Mouse (Mus musculus): ENCODE measurements around the gene 1700088E04Rik. TPM values are rescaled to one million over a fixed set of nuclear protein-coding genes. Genes with fewer than 3 reads are reported as not detected.

Gene 1700088E04Rik
- not detected in 2 replicates for total RNA-seq (2015; ENCODE audit: low replicate concordance)
- total RNA-seq (2017; ENCODE audit: low replicate concordance): not detected in 2 replicates

DNA sequence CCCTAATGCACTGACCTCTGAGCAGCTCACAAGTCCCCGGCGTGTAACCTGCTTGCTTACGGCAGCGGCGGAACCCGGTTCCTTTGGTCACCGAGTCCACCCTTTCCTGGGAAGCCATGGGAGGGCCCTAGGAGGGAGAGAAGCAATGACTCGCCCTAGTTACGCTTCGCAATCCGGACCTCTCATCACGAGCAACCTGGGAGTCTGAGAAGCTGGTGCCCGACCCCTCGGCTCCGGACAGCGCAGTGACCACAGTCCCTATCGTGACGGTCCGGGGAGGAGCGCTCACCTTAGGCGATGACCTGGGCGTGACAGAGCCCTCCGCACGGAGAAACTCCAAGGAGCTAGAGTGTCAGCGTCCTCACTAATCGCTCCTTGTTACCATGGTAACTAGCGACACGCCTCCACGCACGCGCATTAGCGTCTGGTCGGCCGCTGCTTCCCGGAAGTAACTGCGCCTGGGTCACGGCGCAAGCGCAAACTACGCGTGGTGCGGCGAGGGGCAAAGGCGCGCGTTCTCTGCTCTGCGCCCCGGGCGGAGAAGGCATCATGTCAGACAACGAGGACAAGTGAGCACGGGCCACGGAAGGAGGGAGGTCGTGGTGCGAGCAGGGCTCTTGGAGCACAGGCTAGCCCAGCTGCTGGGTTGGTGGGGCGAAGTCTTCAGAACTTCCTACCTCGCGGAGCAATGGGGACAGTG, at the start of gene 1700088E04Rik, which contains the start of gene Polr2f:
Gene 1700088E04Rik, minus strand, starts transcription at position 388 of the 700 bp plus-strand sequence.
Gene Polr2f, plus strand, starts transcription at position 144 of the 700 bp plus-strand sequence.
- peak; percentile 98 for ATAC-seq (replicated peaks; ENCODE audit: low FRiP score, poor library complexity, severe bottlenecking)

DNA sequence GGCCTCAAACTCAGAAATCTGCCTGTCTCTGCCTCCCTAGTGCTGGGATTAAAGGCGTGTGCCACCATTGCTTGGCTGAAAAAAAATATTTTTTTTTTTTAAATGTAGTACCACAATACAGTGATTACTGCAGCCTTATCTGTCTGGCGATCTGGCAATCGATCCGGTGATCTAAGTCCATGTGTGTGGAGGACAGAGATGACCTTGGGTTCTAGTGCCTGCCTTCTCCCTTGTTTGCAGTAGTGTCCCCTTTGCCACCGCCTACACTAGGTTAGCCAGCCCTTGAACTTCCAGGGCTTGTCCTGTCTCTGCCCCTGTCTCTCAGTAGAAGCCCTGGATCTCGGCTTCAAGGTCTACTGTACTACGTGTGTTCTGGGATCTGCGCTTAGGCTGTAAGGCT, 46.8 kb upstream of the 1700088E04Rik start:
- ATAC-seq (replicated peaks; ENCODE audit: low FRiP score, poor library complexity, severe bottlenecking): no peak

DNA sequence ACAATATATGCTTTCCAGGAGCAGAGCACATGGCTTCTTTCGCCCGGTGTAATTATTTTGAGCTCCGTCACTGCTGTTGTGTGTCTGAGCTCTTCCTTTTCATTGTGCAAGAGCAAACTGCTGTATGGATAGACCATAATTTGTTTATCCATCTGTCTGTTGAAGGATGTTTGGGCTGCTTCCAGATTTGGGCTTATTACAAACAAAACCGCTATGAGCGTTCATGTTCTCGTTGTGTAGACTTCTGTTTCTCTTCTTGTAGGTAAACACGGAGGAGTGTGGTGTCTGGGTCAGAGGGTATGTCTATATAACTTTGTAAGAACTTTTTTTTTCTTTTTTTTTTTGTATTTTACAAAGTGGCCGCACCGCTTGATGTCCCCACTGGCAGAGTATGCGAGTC, 44.2 kb upstream of the 1700088E04Rik start:
- no peak for ATAC-seq (replicated peaks; ENCODE audit: low FRiP score, poor library complexity, severe bottlenecking)

DNA sequence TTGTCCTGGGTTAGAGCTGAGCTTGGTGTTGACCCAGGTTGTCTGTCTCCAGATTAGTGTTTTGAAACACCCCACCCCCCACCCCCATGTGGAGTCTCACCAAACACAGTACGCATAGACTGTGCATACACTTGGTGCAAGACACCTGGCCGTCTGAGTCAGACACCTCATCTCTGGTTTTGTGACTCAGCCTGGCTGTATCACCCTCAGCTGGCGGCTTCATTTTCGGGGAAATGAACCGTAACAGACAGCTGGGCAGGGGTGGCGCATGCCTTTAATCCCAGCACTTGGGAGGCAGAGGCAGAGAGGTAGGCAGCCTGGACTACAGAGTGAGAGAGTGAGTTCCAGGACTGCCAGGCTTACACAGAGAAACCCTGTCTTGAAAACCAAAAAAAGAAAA, 35.9 kb upstream of the 1700088E04Rik start:
- ATAC-seq (replicated peaks; ENCODE audit: low FRiP score, poor library complexity, severe bottlenecking): no peak

DNA sequence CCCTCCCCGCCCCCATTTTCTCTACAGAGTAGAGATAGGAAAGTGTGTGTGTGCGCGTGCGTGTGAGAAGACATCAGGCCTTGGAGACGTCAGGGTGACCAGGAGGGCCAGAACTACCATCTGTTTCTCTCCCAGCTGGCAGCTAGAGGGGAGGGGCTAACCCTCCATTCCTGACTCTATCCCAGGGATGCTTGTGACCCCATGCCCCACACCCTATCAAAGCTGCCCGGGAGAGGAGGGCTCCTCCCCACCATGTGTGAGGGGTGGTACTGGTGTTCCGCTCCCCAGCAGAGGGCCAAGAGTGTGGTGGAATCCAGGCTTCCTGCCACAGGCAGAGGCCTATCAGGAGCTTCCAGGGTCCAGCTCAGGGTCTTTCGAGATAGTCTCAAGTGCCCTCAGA, 25.7 kb upstream of the 1700088E04Rik start:
- no peak for ATAC-seq (replicated peaks; ENCODE audit: low FRiP score, poor library complexity, severe bottlenecking)

DNA sequence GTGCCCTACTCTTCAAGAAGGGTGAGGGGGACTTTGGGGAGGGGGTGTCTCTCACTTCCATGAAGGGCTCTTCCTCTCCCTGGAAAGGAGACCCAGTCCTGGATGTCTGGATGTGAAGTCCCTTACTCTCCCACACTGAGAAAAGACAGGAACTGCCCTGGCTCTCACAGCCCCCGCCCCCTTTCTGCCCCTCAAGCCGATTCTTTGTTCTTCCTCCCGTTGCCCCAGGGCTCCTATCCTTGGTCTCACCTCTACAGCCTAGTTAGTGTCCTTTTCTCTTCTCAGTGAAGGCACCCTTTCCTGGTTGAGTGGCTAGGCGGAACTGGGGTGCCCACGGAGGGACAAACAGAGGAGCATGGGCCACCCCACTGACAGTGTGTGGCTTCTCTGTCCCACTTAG, 24.1 kb upstream of the 1700088E04Rik start, which contains the start of gene Sox10:
Gene Sox10, minus strand, starts transcription at position 101 of the 400 bp plus-strand sequence.
- no peak for ATAC-seq (replicated peaks; ENCODE audit: low FRiP score, poor library complexity, severe bottlenecking)

DNA sequence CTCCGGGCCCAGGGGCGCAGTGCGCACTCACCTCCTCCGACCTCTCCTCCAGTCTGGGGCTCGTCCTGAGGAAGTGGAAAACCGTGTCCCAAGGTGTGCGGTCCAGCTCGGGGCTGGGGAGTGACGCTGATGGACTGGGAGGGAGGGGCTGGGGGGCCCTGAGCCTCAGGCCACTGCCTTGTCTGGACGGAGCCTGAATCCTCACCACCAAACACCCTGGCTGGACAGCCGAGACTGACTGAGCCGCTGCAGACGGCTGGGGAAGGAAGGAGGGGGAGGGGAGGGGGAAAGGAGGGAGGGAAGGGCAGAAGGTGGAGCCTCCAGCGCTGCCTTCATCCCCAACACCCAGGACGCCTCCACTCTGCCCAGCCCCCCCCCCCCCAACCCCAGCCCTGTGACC, 23.2 kb upstream of the 1700088E04Rik start:
- ATAC-seq (replicated peaks; ENCODE audit: low FRiP score, poor library complexity, severe bottlenecking): no peak

DNA sequence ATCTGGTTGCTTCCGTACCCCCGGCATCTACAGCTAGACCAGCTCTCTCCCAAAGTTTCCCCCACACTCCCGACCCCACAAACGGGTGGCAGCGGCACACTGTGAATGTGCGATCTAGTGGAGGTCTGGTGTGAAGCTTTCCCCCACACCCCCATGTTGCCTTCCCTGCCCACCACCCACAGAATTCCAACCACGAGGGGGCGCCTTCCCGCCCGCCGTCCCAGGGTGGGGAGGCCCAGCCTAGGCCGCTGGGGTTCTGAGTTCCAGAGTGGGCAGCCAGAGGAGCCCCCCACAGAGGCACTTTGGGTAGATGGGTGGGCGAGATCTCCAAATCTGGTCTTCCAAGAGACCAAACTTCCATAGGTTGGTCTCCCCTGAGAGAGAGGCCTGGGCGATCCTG, 21.8 kb upstream of the 1700088E04Rik start:
- no peak for ATAC-seq (replicated peaks; ENCODE audit: low FRiP score, poor library complexity, severe bottlenecking)

DNA sequence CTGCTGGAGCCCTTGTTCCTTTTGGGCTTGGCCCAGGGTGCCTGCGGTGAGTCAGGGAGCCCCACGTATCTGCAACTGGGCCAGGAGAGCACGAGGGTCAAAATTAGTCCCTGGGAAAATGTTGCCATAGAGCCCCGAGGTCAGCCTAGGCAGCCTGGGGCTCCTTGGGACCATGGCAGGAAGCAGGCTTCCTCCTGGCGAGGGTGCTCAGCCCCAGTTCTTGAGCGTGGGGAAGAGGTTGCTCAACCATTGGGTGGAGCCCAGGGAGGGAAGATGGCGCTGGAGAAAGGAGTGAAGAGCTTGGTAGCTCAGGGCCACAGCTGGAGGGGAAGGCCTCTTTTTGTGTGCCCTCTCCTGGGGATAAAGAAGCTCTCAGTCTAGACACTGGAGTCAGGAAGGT, 21.2 kb upstream of the 1700088E04Rik start:
- ATAC-seq (replicated peaks; ENCODE audit: low FRiP score, poor library complexity, severe bottlenecking): no peak

DNA sequence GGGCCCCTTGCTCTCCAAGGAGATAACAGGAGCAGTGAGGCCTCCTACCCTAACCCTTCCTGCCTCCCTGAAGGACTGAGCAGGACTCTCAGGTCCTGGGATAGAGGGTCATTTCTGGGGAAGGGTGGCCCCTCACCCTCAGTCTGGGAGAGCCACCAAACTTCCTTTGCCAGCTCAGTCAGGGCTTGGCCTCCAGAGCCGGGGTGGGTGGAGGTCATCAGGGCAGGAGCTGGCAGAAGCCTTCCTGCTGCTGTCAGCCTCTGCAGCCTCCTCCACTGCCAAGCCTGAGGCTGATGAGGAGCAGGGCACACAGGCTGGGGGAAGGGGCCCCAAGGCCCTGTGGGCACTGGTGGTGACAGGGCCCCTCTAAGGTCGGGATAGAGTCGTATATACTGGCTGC, 14.5 kb upstream of the 1700088E04Rik start:
- ATAC-seq (replicated peaks; ENCODE audit: low FRiP score, poor library complexity, severe bottlenecking): no peak

DNA sequence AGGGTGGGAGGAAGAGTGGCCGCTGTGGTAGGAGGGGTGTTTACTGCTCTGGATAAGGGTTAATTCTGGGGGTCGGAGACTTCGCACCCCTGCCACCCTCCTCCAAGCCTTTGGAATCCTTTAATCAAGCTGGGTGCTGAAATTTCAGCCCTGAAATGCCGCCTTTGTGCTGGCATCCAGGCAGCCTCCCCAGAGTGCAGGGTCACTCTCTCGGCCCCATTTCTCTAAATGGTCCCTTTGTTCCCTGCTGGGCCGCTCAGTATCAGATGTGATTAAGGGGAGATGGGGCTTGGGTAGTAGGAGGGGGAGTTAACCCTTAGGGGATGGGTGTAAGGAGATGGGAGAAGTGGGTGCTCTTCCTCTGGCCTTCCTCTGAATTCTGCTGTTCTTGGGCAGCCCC, 11.7 kb upstream of the 1700088E04Rik start:
- no peak for ATAC-seq (replicated peaks; ENCODE audit: low FRiP score, poor library complexity, severe bottlenecking)

DNA sequence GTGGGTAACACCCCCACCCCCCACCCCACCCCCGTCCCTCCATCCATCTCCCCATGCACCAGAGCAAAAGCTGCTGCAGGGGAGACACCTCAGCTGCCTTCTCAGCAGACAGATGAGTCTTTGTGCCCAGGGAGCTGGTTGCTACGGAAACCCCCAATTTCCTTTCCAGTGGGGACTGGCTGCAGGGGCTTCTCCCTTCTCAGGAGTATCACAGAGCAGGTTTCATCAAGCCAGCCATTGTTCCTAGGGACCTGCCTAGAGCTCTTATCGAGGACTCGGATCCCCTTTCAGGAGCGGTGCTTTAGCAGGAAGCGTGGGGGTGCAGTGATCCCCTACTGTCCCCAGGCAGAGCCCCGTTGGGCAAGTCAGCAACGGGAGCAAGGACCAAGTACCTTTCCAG, 10.8 kb upstream of the 1700088E04Rik start:
- ATAC-seq (replicated peaks; ENCODE audit: low FRiP score, poor library complexity, severe bottlenecking): no peak

DNA sequence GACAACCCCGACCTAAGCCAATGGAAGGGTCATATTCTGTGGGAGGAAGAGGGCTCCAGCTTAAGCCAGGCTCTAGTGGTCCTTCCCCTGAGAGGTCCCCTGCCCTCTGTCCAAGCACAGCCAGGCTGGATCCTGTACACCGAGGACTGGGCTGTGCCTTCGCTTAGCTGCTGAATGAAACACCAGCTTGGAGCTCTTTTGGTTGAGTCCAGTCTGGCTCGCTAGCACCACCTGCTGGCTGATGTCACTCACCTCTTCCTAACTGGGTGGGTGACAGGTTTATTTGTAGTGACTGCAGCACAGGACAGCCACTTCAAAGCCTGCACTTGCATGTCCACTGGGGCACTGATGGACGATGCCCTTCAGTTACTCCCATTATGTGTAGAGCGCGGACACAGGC, 7.5 kb upstream of the 1700088E04Rik start:
- ATAC-seq (replicated peaks; ENCODE audit: low FRiP score, poor library complexity, severe bottlenecking): peak; percentile 86

DNA sequence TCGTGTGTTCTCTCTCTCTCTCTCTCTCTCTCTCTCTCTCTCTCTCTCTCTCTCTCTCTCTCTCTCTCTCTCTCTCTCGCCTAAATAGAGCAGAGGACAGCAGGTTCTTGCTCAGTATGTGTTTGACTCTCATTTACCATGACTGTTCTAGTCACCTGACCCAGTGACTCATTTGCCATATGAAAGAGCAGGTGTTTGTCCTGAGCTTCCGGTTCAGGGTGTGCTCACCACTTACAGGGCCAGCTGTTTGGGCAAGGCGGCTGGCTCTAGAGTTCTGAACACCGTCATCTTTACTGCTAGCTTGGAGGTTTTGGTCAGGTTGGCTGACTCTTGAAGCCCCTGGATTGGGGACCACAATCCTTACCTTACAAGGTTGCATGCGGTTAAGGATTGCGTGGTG, 4.5 kb upstream of the 1700088E04Rik start:
- no peak for ATAC-seq (replicated peaks; ENCODE audit: low FRiP score, poor library complexity, severe bottlenecking)

DNA sequence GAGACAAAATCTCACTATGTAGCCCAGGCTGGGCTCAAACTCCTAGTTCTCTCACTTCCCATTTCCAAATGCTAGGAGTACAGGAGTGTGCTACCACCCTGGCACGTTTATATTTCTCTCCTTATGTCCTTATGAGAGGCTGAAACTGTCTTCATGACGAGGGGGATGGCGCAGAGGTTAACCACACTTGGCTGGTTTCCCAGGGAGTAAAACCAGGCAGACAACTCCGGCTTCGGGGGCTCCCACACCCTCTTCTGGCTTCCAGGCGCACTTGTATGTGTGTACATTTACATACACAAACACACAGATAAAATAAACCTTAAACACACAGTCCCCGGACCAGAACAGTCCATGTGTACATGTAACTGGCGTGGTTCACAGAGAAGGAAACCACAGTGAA, 3.0 kb upstream of the 1700088E04Rik start:
- no peak for ATAC-seq (replicated peaks; ENCODE audit: low FRiP score, poor library complexity, severe bottlenecking)

DNA sequence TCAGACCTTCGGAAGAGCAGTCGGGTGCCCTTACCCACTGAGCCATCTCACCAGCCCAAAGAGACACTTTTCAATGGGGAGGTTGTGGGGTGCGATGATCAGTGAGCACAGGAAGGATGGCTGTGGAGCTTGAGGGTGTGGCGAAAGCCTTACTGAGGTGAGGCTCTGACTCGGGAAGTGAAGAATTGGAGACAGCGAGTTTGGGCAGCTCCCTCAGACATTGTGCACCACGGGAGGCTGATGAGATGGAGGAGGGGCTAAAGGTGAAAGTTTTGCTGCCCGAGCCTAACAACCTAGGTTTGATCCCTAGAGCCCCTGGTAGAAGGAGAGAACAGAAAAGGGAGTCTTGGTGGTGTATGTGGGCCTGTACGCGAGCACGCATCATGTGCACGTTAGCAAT, 2.3 kb upstream of the 1700088E04Rik start:
- ATAC-seq (replicated peaks; ENCODE audit: low FRiP score, poor library complexity, severe bottlenecking): no peak

DNA sequence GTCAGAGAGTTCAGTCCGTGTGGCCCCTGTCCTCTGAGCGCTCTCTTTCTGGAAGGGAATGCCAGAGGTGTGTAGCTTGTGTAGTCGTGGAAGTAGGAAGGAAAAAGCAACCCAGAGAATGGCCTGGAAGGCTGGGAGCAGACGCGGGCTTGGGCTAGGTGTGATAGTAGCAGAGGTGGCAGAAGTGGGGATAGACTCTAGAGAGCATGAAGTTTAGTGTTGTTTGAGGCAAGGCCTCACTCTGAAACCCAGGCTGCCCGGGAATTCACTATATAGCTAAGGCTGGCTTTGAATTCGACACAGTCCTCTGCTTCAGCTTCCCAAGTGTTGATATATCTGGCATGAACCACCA, 489 bp upstream of the 1700088E04Rik start:
- ATAC-seq (replicated peaks; ENCODE audit: low FRiP score, poor library complexity, severe bottlenecking): peak; percentile 46; the same call in 1 of the 2 replicates

DNA sequence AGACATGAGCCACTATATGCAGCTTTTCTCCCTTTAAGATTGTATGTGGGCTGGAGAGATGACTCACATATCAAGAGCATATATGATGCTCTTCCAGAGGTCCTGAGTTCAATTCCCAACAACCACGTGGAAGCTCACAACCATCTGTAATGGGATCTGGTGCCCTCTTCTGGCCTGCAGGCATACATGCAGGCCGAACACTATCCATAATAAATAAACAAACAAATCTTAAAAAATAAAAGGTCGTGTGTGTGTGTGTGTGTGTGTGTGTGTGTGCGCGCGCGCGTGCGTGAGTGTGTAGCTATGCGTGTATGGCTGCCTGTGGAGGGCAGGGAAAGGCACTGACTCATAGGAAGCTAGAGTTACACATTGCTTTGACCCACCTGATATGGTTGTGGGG, 1.4 kb downstream of the 1700088E04Rik start:
- ATAC-seq (replicated peaks; ENCODE audit: low FRiP score, poor library complexity, severe bottlenecking): no peak

DNA sequence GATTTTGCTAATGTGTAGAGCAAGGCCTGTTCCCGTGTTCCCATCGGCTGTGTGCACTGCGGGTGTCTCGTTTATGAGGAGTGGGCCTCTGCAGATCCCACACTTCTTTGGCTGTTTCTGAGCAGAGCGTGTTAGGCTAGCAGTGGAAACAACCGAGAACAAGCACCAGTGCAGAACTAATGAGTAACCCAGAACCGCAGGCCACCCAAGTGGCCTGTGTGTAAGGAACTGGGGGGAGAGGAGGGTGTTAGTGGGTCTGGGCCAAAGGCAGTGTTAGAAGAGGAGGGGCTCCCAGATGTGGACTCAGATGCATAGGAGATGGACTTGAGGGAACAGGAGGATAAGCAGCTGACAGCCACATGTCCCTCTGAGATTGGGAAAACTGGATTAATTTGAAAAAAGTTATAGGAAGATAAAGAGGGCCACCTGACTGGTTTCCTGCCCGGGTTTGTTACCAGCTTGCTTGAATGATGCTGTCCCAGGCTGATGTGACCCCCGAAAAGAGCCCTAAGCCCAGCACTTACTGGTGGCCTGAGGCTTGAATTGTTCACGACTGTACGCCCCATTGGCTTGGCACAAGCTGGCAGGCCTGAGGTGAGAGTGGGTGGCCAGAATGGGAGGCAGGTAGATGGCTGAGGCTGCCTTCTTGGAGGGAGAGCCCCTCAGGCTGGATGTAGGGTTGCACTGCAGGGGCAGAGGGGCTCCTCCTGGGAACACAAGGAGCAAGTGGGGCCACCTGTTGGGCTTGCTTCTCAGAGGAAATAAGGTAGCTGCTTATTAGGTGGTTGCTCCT, 5.1 kb downstream of the 1700088E04Rik start:
- no peak for ATAC-seq (replicated peaks; ENCODE audit: low FRiP score, poor library complexity, severe bottlenecking)

DNA sequence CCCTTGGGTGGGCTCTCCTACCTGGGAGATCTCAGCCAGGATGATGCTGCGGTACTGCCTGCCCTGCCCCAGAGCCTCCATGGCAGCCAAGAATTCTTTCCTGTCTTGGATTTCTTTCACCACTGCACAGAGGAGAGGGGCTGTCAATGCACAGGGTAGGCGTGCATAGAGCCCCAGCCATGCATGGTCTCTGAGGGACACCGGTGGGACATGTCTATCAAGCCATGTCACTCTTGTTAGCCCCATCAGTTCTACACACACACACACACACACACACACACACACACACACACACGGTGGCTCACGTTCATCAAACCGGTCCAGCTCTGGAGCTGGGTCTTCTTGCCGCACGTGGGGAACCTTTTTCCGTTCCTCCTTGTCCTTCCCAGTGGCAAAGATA, 5.7 kb downstream of the 1700088E04Rik start:
- no peak for ATAC-seq (replicated peaks; ENCODE audit: low FRiP score, poor library complexity, severe bottlenecking)

Data from erythroid progenitor cell, adult 5-6 weeks (primary cell).